Mouse (Mus musculus) CH12.LX (cell line): ENCODE results near the gene BC052040. TPM values are rescaled to one million over a fixed set of nuclear protein-coding genes. Genes with fewer than 3 reads are reported as not detected.

Source experiments
- DNase-seq: peaks from one replicate; pipeline ENCODE4 v3.0.0-alpha.2; 2013; ENCODE audit errors: extremely low read depth
- H3K27ac ChIP-seq: 2 replicates; pipeline ENCODE4 v1.5.1; 2012; ENCODE audit warnings: low read depth, mild to moderate bottlenecking, control low read depth, moderate library complexity; ENCODE audit not compliant: insufficient read depth
- H3K27me3 ChIP-seq: replicated peaks from 2 replicates; pipeline ENCODE3; 2012; ENCODE audit warnings: inconsistent platforms
- H3K36me3 ChIP-seq, 2 experiments: replicated peaks in 1 of 2; 2 replicates each; pipeline versions ENCODE3 to v1.6.1; 2012; ENCODE audit warnings: inconsistent platforms in 1 of 2, low read length in 1 of 2, mild to moderate bottlenecking in 1 of 2, mixed read lengths in 1 of 2, moderate library complexity in 1 of 2; ENCODE audit not compliant: control insufficient read depth in 1 of 2, insufficient read depth in 1 of 2
- H3K4me1 ChIP-seq, 2 experiments: 2 replicates each; pipeline ENCODE4 v1.6.1; 2012; ENCODE audit warnings: inconsistent platforms in 1 of 2, moderate library complexity in 1 of 2; ENCODE audit not compliant: insufficient read depth in 2 of 2, control insufficient read depth in 1 of 2
- H3K4me2 ChIP-seq: 2 replicates; pipeline ENCODE4 v1.6.1; 2012; ENCODE audit warnings: low read depth, mild to moderate bottlenecking, control low read depth; ENCODE audit not compliant: poor library complexity, insufficient read depth, severe bottlenecking
- H3K4me3 ChIP-seq, 3 experiments: fragments of 150-350 bp in 1 of 3; sonication (generic) in 1 of 3; replicated peaks in 1 of 3; 2 replicates each; pipeline versions ENCODE3 to v1.5.1; 2011 to 2012; ENCODE audit warnings: low read depth in 2 of 3, low read length in 2 of 3, mild to moderate bottlenecking in 2 of 3, moderate library complexity in 2 of 3, control low read depth in 1 of 3, improper control_type of control experiment in 1 of 3, inconsistent platforms in 1 of 3, mixed read lengths in 1 of 3; ENCODE audit not compliant: poor library complexity in 1 of 3
- H3K79me2 ChIP-seq: replicated peaks from 2 replicates; pipeline ENCODE4 v1.6.1; 2012; ENCODE audit warnings: mild to moderate bottlenecking, moderate library complexity; ENCODE audit not compliant: control insufficient read depth, poor library complexity, insufficient read depth, severe bottlenecking; ENCODE audit errors: extremely low read depth
- H3K9ac ChIP-seq: 2 replicates; pipeline ENCODE4 v1.6.1; 2012; ENCODE audit warnings: low read depth, mild to moderate bottlenecking, control low read depth, moderate library complexity; ENCODE audit not compliant: insufficient read depth
- H3K9me3 ChIP-seq: replicated peaks from 2 replicates; pipeline ENCODE3; 2012; ENCODE audit warnings: low read length, inconsistent platforms, mixed read lengths
- CHD2 ChIP-seq: IDR thresholded peaks from 2 replicates; pipeline ENCODE4 v1.6.1; 2011; ENCODE audit warnings: low read length, improper control_type of control experiment
- CTCF ChIP-seq, 2 experiments: IDR thresholded peaks in 1 of 2; conservative IDR thresholded peaks in 1 of 2; 2 replicates each; pipeline ENCODE4 v1.5.1; 2011 to 2012; ENCODE audit warnings: low read depth in 2 of 2, low read length in 2 of 2, improper control_type of control experiment in 1 of 2, inconsistent platforms in 1 of 2, mild to moderate bottlenecking in 1 of 2, moderate library complexity in 1 of 2
- E2F4 ChIP-seq: IDR thresholded peaks from 2 replicates; pipeline ENCODE4 v1.6.1; 2011; ENCODE audit warnings: low read depth, low read length, improper control_type of control experiment; ENCODE audit not compliant: insufficient replicate concordance
- ELF1 ChIP-seq: IDR thresholded peaks from 2 replicates; pipeline ENCODE4 v1.6.1; 2014; ENCODE audit warnings: low read depth, mild to moderate bottlenecking, inconsistent platforms, low read length, improper control_type of control experiment
- ETS1 ChIP-seq: conservative IDR thresholded peaks from 2 replicates; pipeline ENCODE4 v1.6.1; 2012; ENCODE audit warnings: low read depth, mild to moderate bottlenecking, inconsistent platforms, low read length, improper control_type of control experiment, moderate library complexity
- GABPA ChIP-seq: IDR thresholded peaks from 2 replicates; pipeline ENCODE4 v1.6.1; 2012; ENCODE audit warnings: low read depth, low read length, improper control_type of control experiment, inconsistent platforms; ENCODE audit not compliant: insufficient replicate concordance
- HCFC1 ChIP-seq: IDR thresholded peaks from 2 replicates; pipeline ENCODE4 v1.6.1; 2012; ENCODE audit warnings: low read depth, mild to moderate bottlenecking, inconsistent platforms, low read length, improper control_type of control experiment
- IRF4 ChIP-seq: IDR thresholded peaks from 2 replicates; pipeline ENCODE4 v1.6.1; 2014; ENCODE audit warnings: low read depth, mild to moderate bottlenecking, inconsistent platforms, low read length, improper control_type of control experiment
- JUND ChIP-seq: conservative IDR thresholded peaks from 2 replicates; pipeline ENCODE4 v1.6.1; 2011; ENCODE audit warnings: low read depth, low read length, improper control_type of control experiment
- KAT2A ChIP-seq: IDR thresholded peaks from 2 replicates; pipeline ENCODE4 v1.6.1; 2012; ENCODE audit warnings: low read length, improper control_type of control experiment, inconsistent platforms; ENCODE audit not compliant: insufficient replicate concordance
- MAFK ChIP-seq: IDR thresholded peaks from 2 replicates; pipeline ENCODE4 v1.6.1; 2011; ENCODE audit warnings: low read length, improper control_type of control experiment; ENCODE audit not compliant: insufficient replicate concordance
- MAX ChIP-seq: IDR thresholded peaks from 2 replicates; pipeline ENCODE4 v1.6.1; 2011; ENCODE audit warnings: low read length, improper control_type of control experiment
- MAZ ChIP-seq: IDR thresholded peaks from 2 replicates; pipeline ENCODE4 v1.6.1; 2012; ENCODE audit warnings: low read depth, mild to moderate bottlenecking, inconsistent platforms, low read length, improper control_type of control experiment, moderate library complexity
- MEF2A ChIP-seq: IDR thresholded peaks from 2 replicates; pipeline ENCODE4 v1.6.1; 2014; ENCODE audit warnings: low read depth, mild to moderate bottlenecking, inconsistent platforms, low read length, improper control_type of control experiment, borderline replicate concordance
- MXI1 ChIP-seq: IDR thresholded peaks from 2 replicates; pipeline ENCODE4 v1.6.1; 2011; ENCODE audit warnings: mild to moderate bottlenecking, low read depth, low read length, improper control_type of control experiment
- NELFE ChIP-seq: IDR thresholded peaks from 2 replicates; pipeline ENCODE4 v1.6.1; 2011; ENCODE audit warnings: low read depth, low read length, improper control_type of control experiment
- NRF1 ChIP-seq: IDR thresholded peaks from 2 replicates; pipeline ENCODE4 v1.6.1; 2014; ENCODE audit warnings: low read depth, mild to moderate bottlenecking, inconsistent platforms, low read length, improper control_type of control experiment, moderate library complexity
- PAX5 ChIP-seq: IDR thresholded peaks from 2 replicates; pipeline ENCODE4 v1.6.1; 2012; ENCODE audit warnings: low read length, inconsistent platforms, mixed read lengths
- POLR2A ChIP-seq: IDR thresholded peaks from 2 replicates; pipeline ENCODE4 v1.6.1; 2011; ENCODE audit warnings: low read depth, mild to moderate bottlenecking, improper control_type of control experiment, low read length
- RAD21 ChIP-seq: IDR thresholded peaks from 2 replicates; pipeline ENCODE4 v1.6.1; 2011; ENCODE audit warnings: low read depth, mild to moderate bottlenecking, low read length, improper control_type of control experiment, moderate library complexity
- RCOR1 ChIP-seq: conservative IDR thresholded peaks from 2 replicates; pipeline ENCODE4 v1.6.1; 2012; ENCODE audit warnings: low read depth, mild to moderate bottlenecking, inconsistent platforms, low read length, improper control_type of control experiment
- SIN3A ChIP-seq: IDR thresholded peaks from 2 replicates; pipeline ENCODE4 v1.6.1; 2012; ENCODE audit warnings: low read length, improper control_type of control experiment, inconsistent platforms
- TBP ChIP-seq: conservative IDR thresholded peaks from 2 replicates; pipeline ENCODE4 v1.6.1; 2011; ENCODE audit warnings: low read depth, low read length, improper control_type of control experiment
- UBTF ChIP-seq: IDR thresholded peaks from 2 replicates; pipeline ENCODE4 v1.6.1; 2012; ENCODE audit warnings: low read depth, mild to moderate bottlenecking, inconsistent platforms, low read length, improper control_type of control experiment, moderate library complexity
- USF2 ChIP-seq: conservative IDR thresholded peaks from 2 replicates; pipeline ENCODE4 v1.6.1; 2011; ENCODE audit warnings: low read depth, low read length, improper control_type of control experiment
- ZC3H11A ChIP-seq: IDR thresholded peaks from 2 replicates; pipeline ENCODE4 v1.6.1; 2012; ENCODE audit warnings: low read depth, mild to moderate bottlenecking, inconsistent platforms, low read length, improper control_type of control experiment
- ZMIZ1 ChIP-seq: IDR thresholded peaks from 2 replicates; pipeline ENCODE4 v1.6.1; 2012; ENCODE audit warnings: low read depth, mild to moderate bottlenecking, inconsistent platforms, low read length, improper control_type of control experiment
- ZNF384 ChIP-seq: IDR thresholded peaks from 2 replicates; pipeline ENCODE4 v1.6.1; 2012; ENCODE audit warnings: low read depth, low read length, improper control_type of control experiment, inconsistent platforms
- dilution Hi-C: fragments of 300-500 bp; cut with MboI; formaldehyde crosslinking; loops from 2 replicates; pipeline ENCODE4 v1.14.3; 2020; ENCODE audit warnings: low sequenced_read_pairs; ENCODE audit not compliant: extremely low pct_unique_long_range_greater_than_20kb, extremely low pct_ligation_motif_present
- in situ Hi-C: fragments of 300-500 bp; cut with MboI; formaldehyde crosslinking; loops from 3 replicates; pipeline ENCODE4 v1.14.3; 2019; ENCODE audit warnings: low sequenced_read_pairs, low pct_ligation_motif_present, low pct_unique_long_range_greater_than_20kb, mixed read lengths
- polyA plus RNA-seq: library from polyadenylated mRNA; unstranded; fragments of >175 nt; gene quantifications from 2 replicates; pipeline ENCODE4 v1.2.1, GENCODE M21; 2012; ENCODE audit warnings: low read depth; ENCODE audit not compliant: insufficient read length
- total RNA-seq, 2 experiments: library from RNA; depleted of rRNA; stranded (reverse); fragments of 300-350 nt in 1 of 2; fragments of >200 nt in 1 of 2; gene quantifications; 2 replicates each; pipeline ENCODE4 v1.2.3; 2012 to 2014

BC052040 gene
- total and polyA plus RNA-seq, 3 experiments = 5.9 to 16.5 (median 6.5) TPM

GRCm38 (mm10) chr2:115628471-115628870 lies 47.0 kb downstream of the BC052040 start:
- no peak for TF ChIP-seq SIN3A
- no peak for TF ChIP-seq ZC3H11A
- TF ChIP-seq TBP = no peak
- no peak for TF ChIP-seq CTCF (conservative IDR thresholded peaks at IDR 0.05 in 1 of 2, IDR thresholded peaks at IDR 0.05 in 1 of 2; ENCODE audit: low read depth in 2 of 2, low read length in 2 of 2)
- TF ChIP-seq ZNF384 = no peak
- no peak for TF ChIP-seq KAT2A
- no peak for TF ChIP-seq IRF4
- TF ChIP-seq POLR2A = no peak
- no peak for TF ChIP-seq JUND
- TF ChIP-seq ETS1 = no peak
- no peak for TF ChIP-seq MEF2A
- no peak for TF ChIP-seq ELF1
- TF ChIP-seq USF2 = no peak
- TF ChIP-seq ZMIZ1 = no peak
- TF ChIP-seq E2F4 = no peak
- TF ChIP-seq MAX = no peak
- no peak for TF ChIP-seq PAX5
- TF ChIP-seq MAFK = no peak
- Histone ChIP-seq H3K27ac (no peak overlapping the region), H3K9ac (no peak overlapping the region), H3K79me2 (no peaks in the 10 kb centered on the region), H3K4me1 (no peaks in the 10 kb centered on the region), H3K9me3 (no peaks in the 10 kb centered on the region), H3K4me2 (no peak overlapping the region), H3K4me3 (no peak overlapping the region), H3K27me3 (no peaks in the 10 kb centered on the region), H3K36me3 (peaks cover 2 to 18% of the 10 kb centered on the region in 2 experiments)
- DNase-seq = no peak
- dilution Hi-C loops = no loop called here
- in situ Hi-C loops = no loop called here

- Histone ChIP-seq H3K4me1 (no peaks in the 10 kb centered on the region), H3K9me3 (no peaks in the 10 kb centered on the region), H3K4me2 (no peak overlapping the region), H3K36me3 (peaks cover 4 to 32% of the 10 kb centered on the region in 2 experiments), H3K9ac (no peak overlapping the region), H3K4me3 (no peak overlapping the region), H3K27me3 (no peaks in the 10 kb centered on the region), H3K79me2 (no peaks in the 10 kb centered on the region), H3K27ac (no peak overlapping the region)
- dilution Hi-C loops (no loop called here), in situ Hi-C loops (no loop called here)
- TF ChIP-seq ZNF384 (no peak), RCOR1 (no peak), HCFC1 (no peak), POLR2A (no peak), MXI1 (no peak), GABPA (no peak), E2F4 (no peak), TBP (no peak), ELF1 (no peak), MAX (no peak), USF2 (no peak), RAD21 (no peak), MAZ (no peak), NRF1 (no peak), NELFE (no peak), CHD2 (no peak), ZMIZ1 (no peak), UBTF (no peak)
- no peak for DNase-seq
These were observed 49.5 kb downstream of the BC052040 start for GRCm38 (mm10) chr2:115631031-115631434.
